Mouse (Mus musculus) adrenal gland, adult 8-10 months (tissue): ENCODE results near the gene Olfr1368. TPM values are rescaled to one million over a fixed set of nuclear protein-coding genes. Genes with fewer than 3 reads are reported as not detected.
A peak's percentile ranks its signal among the peaks of the same experiment; 100 is the strongest.

Source experiments
- DNase-seq: peaks from one replicate; pipeline ENCODE4 v3.0.0; 2022
- total RNA-seq, 4 experiments: library from RNA; stranded (reverse); gene quantifications; 2 replicates each; pipeline ENCODE4 v1.2.4; 2022

The Olfr1368 gene
- total RNA-seq = not detected

GRCm38 (mm10) chr13:21145767-21146166, at the start of gene Olfr1368:
Gene Olfr1368, minus strand, starts transcription at chr13:21145867.
- DNase-seq = no peak

GRCm38 (mm10) chr13:21185521-21185920, 39.9 kb upstream of the Olfr1368 start:
- DNase-seq = no peak

GRCm38 (mm10) chr13:21183661-21184060, 38.0 kb upstream of the Olfr1368 start:
- no peak for DNase-seq

- no peak for DNase-seq
Measured at GRCm38 (mm10) chr13:21183066-21183465, 37.4 kb upstream of the Olfr1368 start.

- no peak for DNase-seq
Measured at GRCm38 (mm10) chr13:21181996-21182395, 36.3 kb upstream of the Olfr1368 start.

- no peak for DNase-seq
Measured at GRCm38 (mm10) chr13:21180551-21181530, 35.2 kb upstream of the Olfr1368 start.

GRCm38 (mm10) chr13:21179724-21180550, 34.3 kb upstream of the Olfr1368 start:
- DNase-seq = peak; percentile 87

GRCm38 (mm10) chr13:21179367-21179723, 33.7 kb upstream of the Olfr1368 start, which contains the start of gene Trim27:
Gene Trim27, plus strand, starts transcription at chr13:21179445.
- DNase-seq = no peak

- no peak for DNase-seq
Measured at GRCm38 (mm10) chr13:21178364-21178763, 32.7 kb upstream of the Olfr1368 start.

GRCm38 (mm10) chr13:21177657-21178056, 32.0 kb upstream of the Olfr1368 start:
- DNase-seq = no peak

GRCm38 (mm10) chr13:21176733-21177132, 31.1 kb upstream of the Olfr1368 start:
- no peak for DNase-seq

GRCm38 (mm10) chr13:21173072-21173471, 27.4 kb upstream of the Olfr1368 start:
- DNase-seq = peak; percentile 84

- DNase-seq = no peak
Measured at GRCm38 (mm10) chr13:21172241-21173027, 26.8 kb upstream of the Olfr1368 start.

GRCm38 (mm10) chr13:21171600-21172150, 26.0 kb upstream of the Olfr1368 start:
- no peak for DNase-seq

GRCm38 (mm10) chr13:21171156-21171530, 25.5 kb upstream of the Olfr1368 start:
- DNase-seq = no peak

GRCm38 (mm10) chr13:21170431-21171155, 24.9 kb upstream of the Olfr1368 start:
- DNase-seq = no peak

- peak; percentile 62 for DNase-seq
Measured at GRCm38 (mm10) chr13:21169657-21170430, 24.2 kb upstream of the Olfr1368 start.

GRCm38 (mm10) chr13:21169121-21169656, 23.5 kb upstream of the Olfr1368 start:
- no peak for DNase-seq

- DNase-seq = no peak
Measured at GRCm38 (mm10) chr13:21168371-21169011, 22.8 kb upstream of the Olfr1368 start.

- no peak for DNase-seq
Measured at GRCm38 (mm10) chr13:21167910-21168300, 22.2 kb upstream of the Olfr1368 start.
